Mouse (Mus musculus): ENCODE data around the gene Pnpla5. TPM values are rescaled to one million over a fixed set of nuclear protein-coding genes. Genes with fewer than 3 reads are reported as not detected.

Pnpla5 gene
- not detected in 2 replicates for polyA plus RNA-seq (2012; rRNA removed)

DNA sequence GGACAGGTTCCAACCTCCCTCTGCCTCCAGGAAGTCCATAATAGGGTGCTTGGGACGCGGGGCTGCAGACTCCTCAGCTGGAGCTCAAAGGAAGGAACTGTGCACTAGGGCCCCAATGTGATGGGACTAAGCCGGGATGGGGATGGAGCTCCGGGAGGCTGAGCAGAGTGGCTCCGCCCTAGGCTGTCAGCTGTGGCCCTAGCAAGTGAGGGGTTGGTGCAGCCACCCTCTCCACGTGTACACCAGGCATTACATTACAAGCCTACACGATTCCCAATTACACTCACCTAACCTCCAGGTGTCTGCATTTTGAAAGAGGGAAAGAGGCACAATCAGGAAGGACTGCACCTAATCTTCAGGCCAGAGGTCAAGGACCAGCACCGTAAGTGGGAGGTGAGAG is at the start of gene Pnpla5:
Gene Pnpla5 (minus strand): TSS at position 101 of the 400 bp plus-strand sequence.

DNA sequence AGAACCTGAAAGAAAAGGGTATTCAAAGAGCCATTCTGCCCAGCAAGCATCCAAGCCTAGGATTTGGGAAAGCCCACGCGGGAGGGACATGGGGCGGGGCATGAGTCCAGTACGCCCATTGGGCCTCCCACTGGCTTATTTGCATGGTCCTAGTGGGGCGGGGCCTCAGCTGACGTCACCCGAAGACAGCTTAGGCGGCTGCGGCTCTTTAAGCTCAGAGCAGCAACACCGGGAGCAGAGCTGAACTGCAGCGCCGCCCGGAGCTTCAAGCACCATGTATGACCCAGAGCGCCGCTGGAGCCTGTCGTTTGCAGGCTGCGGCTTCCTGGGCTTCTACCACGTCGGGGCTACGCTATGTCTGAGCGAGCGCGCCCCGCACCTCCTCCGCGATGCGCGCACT is 44.6 kb upstream of the Pnpla5 start, which contains the start of gene Pnpla3:
Gene Pnpla3 (plus strand): TSS at position 238 of the 400 bp plus-strand sequence.

DNA sequence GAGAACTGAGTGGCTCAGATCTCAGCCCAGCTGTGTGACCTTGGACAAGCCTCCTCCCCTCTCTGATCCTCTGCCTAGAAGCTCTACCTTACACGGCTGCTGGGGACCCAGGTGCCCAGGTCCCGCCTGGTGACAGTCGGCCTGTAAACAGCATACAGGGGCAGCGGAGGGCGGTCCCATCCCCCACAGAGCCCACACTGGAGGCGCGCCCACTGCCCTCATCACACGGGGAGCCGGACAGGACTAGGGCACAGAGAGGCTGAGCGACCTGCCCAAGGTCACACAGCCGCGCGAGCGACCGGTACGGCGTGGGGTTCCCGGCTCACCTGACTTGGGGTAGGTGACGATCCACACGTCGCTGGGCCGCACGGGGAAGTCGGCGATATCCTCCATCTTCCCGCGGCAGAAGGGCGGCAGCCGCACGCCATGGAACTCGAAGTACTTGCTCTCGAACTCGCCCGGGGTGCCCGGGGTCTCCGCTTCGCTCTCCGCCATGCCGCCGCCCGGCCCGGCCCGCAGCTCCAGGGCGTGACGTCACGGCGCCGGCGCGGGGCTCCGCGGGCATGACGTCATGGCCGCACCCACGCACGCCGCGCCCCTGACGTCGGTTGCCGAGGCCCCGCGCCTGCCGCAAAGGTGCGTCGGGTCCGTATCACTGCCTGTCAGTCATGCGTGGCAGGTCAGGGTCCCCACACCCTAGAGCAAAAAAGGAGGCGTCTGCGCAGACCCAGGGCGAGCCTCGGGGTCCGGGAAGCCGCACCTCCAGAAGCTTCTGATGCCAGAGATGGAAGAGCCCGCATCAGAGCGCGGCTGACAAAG is 17.7 kb downstream of the Pnpla5 start, which contains the start of gene Sult4a1:
Gene Sult4a1 (minus strand): TSS at position 650 of the 819 bp plus-strand sequence.

DNA sequence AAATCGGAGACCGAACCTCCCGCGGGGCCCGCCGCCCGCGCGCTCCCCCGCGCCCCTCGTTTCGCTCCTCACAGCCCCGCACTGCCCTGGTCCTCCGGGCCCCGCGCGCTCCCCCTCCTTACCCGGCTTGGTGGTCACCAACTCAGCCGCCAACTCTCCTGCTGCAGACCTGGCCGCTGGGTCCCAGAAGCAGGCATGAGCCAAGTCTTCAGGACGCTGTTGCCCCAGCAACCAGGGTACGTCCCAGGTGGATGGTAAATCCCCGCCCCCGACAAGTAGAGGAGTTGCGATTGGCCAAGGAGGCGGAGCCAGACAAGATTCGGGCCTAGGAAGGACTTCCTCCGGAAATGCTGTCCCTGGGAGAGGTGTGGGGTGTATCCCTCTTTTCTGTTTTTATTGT is 57.8 kb downstream of the Pnpla5 start, which contains the start of gene Efcab6:
Gene Efcab6 (minus strand): TSS at position 240 of the 400 bp plus-strand sequence.

Other genes with a start within 250 kb of the Pnpla5 start
- 0.93 and 1.6 TPM in 2 replicates for gene Efcab6, start 57.8 kb downstream of the Pnpla5 start, polyA plus RNA-seq (2012; rRNA removed)
- gene Sult4a1, start 17.4 kb downstream of the Pnpla5 start, polyA plus RNA-seq (2012; rRNA removed), result 81.3 and 85.5 TPM in 2 replicates
- gene Pnpla3, start 44.7 kb upstream of the Pnpla5 start, polyA plus RNA-seq (2012; rRNA removed), result 9.5 and 10.9 TPM in 2 replicates
- 27.2 and 29.6 TPM in 2 replicates for gene Samm50, start 69.1 kb upstream of the Pnpla5 start, polyA plus RNA-seq (2012; rRNA removed)
- 11.3 and 15.9 TPM in 2 replicates for gene Parvb, start 108.9 kb upstream of the Pnpla5 start, polyA plus RNA-seq (2012; rRNA removed)
- gene Parvg, start 200.9 kb upstream of the Pnpla5 start, polyA plus RNA-seq (2012; rRNA removed), result 1.3 and 1.9 TPM in 2 replicates

Data from central nervous system, embryonic 14 days (tissue).